Mouse (Mus musculus): ENCODE data around the gene Cd47. TPM values are rescaled to one million over a fixed set of nuclear protein-coding genes. Genes with fewer than 3 reads are reported as not detected.

Gene Cd47
- polyA plus RNA-seq, 1 experiment from 2014 or later, result 71.6 TPM

DNA sequence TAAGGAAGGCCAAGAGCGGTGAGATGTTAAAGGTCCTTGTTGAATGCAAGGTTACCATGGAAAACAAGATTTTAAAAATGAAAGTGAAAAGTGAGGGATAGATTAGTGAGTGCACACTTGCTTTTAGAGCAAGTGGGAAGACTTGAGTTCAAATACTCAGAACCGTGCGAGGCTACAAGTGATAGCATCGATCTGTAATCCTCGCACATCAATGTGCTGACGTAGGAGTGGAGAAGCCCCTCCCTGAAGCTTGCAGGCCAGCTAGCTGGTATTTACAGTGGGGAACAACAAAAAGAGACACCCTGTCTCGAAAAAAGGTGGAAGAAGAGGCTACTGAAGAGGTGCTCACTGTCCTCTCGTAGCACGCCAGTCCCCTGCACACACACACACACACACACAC is 6.7 kb upstream of the Cd47 start:
- no peak overlapping the region for H3K27ac ChIP-seq (replicated peaks)
- H3K27me3 ChIP-seq, result no peaks in the 10 kb centered on the region
- H3K4me3 ChIP-seq, result no peak overlapping the region
- ATAC-seq (ENCODE audit: low FRiP score, low read depth), result no peak
- 88% methylated on average over 9 of the region's 9 CpGs for WGBS
- no peak overlapping the region for H3K9ac ChIP-seq (replicated peaks)
- no peaks in the 10 kb centered on the region for H3K4me1 ChIP-seq
- H3K4me2 ChIP-seq (replicated peaks), result no peak overlapping the region
- no peaks in the 10 kb centered on the region for H3K9me3 ChIP-seq
- no peaks in the 10 kb centered on the region for H3K36me3 ChIP-seq

DNA sequence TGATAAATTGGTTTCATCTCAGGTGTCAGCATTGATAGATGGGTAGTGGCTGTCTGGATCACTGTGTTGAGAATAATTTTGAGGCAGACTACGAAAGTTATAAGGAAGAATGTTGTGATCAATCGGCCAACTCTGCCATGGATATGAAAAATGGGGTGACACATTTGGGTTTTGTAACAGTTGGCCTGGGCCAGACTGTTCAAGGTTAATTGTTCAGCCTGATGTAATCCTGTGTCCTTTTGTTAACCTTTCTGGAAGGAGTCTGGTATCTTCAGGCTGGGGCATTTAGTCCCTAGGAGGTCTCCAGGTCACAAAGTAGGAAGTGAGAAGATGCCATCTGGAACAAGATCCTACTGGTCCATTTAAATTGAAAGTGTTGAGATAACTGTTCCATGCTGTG is 4.1 kb upstream of the Cd47 start:
- no peak overlapping the region for H3K4me2 ChIP-seq (replicated peaks)
- no peaks in the 10 kb centered on the region for H3K9me3 ChIP-seq
- WGBS, result 90% methylated on average over 2 of the region's 2 CpGs
- no peaks in the 10 kb centered on the region for H3K4me1 ChIP-seq
- H3K9ac ChIP-seq (replicated peaks), result no peak overlapping the region
- no peak overlapping the region for H3K4me3 ChIP-seq
- no peak overlapping the region for H3K27ac ChIP-seq (replicated peaks)
- H3K27me3 ChIP-seq, result no peaks in the 10 kb centered on the region
- ATAC-seq (ENCODE audit: low FRiP score, low read depth), result no peak
- no peaks in the 10 kb centered on the region for H3K36me3 ChIP-seq

DNA sequence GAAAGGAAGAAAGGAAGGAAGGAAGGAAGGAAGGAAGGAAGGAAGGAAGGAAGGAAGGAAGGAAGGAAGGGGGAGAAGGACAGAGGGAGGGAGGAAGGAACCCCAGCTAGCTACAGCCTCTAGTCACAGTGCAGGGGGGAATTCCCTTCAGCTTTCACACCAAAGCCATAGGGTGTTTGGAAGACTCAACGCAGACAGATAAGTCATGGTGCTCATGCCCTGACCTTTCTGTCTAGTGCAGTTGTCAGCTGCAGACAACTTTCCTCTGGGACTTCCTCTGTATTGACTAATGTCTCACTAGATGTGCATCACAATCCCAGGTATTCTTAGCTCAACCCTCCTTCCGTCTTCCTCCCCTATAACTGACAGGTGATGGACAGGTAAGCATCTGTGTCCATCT is 3.4 kb upstream of the Cd47 start:
- Histone ChIP-seq H3K4me2 (replicated peaks) (no peak overlapping the region), H3K36me3 (no peaks in the 10 kb centered on the region), H3K27me3 (no peaks in the 10 kb centered on the region), H3K4me1 (no peaks in the 10 kb centered on the region), H3K9ac (replicated peaks) (no peak overlapping the region), H3K27ac (replicated peaks) (no peak overlapping the region), H3K9me3 (no peaks in the 10 kb centered on the region), H3K4me3 (no peak overlapping the region)
- ATAC-seq (ENCODE audit: low FRiP score, low read depth), result no peak
- WGBS, result 90% methylated on average over 2 of the region's 2 CpGs

DNA sequence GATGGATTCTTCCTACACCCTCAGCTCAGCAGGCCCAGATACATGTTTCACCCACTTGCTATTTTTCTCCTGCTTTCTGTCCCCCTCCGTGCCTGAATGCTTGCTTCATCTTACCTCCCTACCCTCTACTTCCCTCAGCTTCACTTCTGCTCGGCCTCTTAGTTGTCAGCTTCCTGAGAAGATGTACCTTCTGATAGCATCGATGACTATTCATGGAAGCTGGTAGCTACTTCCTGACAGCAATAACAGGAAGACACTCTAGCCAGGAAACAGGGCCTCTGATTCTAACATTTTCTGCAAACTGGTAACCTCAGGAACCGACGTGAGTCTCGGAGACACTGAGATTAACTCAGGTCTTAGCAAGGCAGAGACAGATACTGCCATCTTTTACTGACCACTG is 1.5 kb upstream of the Cd47 start:
- ATAC-seq (ENCODE audit: low FRiP score, low read depth), result no peak
- Histone ChIP-seq H3K36me3 (no peaks in the 10 kb centered on the region), H3K4me2 (replicated peaks) (no peak overlapping the region), H3K27ac (replicated peaks) (no peak overlapping the region), H3K9me3 (no peaks in the 10 kb centered on the region), H3K4me1 (peaks cover 8% of the 10 kb centered on the region), H3K27me3 (no peaks in the 10 kb centered on the region), H3K4me3 (no peak overlapping the region), H3K9ac (replicated peaks) (no peak overlapping the region)
- WGBS, result 88% methylated on average over 6 of the region's 6 CpGs

DNA sequence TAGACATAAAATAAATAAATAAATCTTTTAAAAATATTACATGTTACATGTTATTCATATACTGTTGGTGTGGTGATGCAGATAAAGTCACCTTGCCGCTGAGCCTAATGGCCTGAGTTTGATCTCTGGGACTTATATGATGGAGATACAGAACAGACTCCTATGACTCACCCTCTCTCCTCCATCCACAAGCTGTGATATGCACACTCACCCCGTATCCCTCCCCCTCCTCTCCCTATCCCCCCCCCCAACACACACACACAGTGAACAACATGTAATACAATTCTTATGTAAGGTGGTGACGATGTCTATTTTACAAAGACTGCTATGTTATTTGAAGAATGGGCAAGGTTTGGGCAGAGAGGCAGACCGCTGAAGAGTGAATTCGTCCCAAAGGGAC is 663 bp downstream of the Cd47 start:
- H3K4me1 ChIP-seq, result peaks cover 19% of the 10 kb centered on the region
- H3K9ac ChIP-seq (replicated peaks), result no peak overlapping the region
- H3K9me3 ChIP-seq, result no peaks in the 10 kb centered on the region
- no peak overlapping the region for H3K4me2 ChIP-seq (replicated peaks)
- H3K4me3 ChIP-seq, result no peak overlapping the region
- no peaks in the 10 kb centered on the region for H3K36me3 ChIP-seq
- H3K27me3 ChIP-seq, result no peaks in the 10 kb centered on the region
- 83% methylated on average over 5 of the region's 5 CpGs for WGBS
- H3K27ac ChIP-seq (replicated peaks), result no peak overlapping the region
- ATAC-seq (ENCODE audit: low FRiP score, low read depth), result no peak

DNA sequence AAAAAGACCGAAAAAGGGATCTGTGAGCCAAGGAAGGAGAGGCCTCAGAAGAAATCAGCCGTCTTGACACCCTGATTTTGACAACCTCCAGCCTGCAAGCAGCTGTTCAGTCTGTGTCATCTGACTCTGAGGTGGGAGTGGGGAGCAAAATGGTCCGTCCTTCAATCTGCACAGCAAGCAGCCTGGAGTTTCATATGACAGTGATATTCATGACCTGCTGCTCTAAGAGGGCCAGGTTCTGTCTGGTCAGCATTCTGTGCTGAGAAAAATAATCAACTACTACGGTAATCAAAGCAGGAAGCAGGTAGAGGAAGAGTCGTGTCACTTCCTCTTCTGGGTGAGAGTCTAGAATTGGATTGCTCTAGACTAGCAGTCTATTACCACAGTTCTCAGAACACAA is 1.1 kb downstream of the Cd47 start:
- ATAC-seq (ENCODE audit: low FRiP score, low read depth), result no peak
- Histone ChIP-seq H3K9ac (replicated peaks) (no peak overlapping the region), H3K4me3 (no peak overlapping the region), H3K9me3 (no peaks in the 10 kb centered on the region), H3K36me3 (no peaks in the 10 kb centered on the region), H3K4me1 (peaks cover 19% of the 10 kb centered on the region), H3K4me2 (replicated peaks) (no peak overlapping the region), H3K27ac (replicated peaks) (no peak overlapping the region), H3K27me3 (no peaks in the 10 kb centered on the region)
- 81% methylated on average over 5 of the region's 5 CpGs for whole genome bisulfite sequencing

DNA sequence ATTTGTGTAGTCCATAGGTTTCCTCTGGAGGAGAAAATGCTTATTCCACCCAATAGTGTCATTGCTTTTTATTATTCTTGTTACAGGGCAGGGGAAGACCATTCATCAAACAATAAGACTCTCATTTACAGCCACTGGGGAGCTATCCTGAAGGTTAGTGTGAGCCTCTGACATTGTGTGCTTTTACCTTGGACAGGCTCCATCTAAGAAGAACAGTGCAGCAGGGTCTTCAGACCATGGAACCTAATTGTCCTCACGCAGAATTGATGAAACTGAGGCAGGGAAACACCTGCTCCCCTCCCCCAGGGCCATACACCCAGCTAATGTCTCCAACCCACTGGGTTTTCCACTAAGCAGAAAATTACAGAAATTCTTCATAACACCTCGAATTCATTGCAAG is 2.7 kb downstream of the Cd47 start:
- Histone ChIP-seq H3K9ac (replicated peaks) (no peak overlapping the region), H3K4me2 (replicated peaks) (no peak overlapping the region), H3K36me3 (no peaks in the 10 kb centered on the region), H3K4me1 (peaks cover 19% of the 10 kb centered on the region), H3K27me3 (no peaks in the 10 kb centered on the region), H3K9me3 (no peaks in the 10 kb centered on the region), H3K27ac (replicated peaks) (no peak overlapping the region), H3K4me3 (no peak overlapping the region)
- ATAC-seq (ENCODE audit: low FRiP score, low read depth), result no peak
- 58% methylated on average over 2 of the region's 2 CpGs for WGBS

DNA sequence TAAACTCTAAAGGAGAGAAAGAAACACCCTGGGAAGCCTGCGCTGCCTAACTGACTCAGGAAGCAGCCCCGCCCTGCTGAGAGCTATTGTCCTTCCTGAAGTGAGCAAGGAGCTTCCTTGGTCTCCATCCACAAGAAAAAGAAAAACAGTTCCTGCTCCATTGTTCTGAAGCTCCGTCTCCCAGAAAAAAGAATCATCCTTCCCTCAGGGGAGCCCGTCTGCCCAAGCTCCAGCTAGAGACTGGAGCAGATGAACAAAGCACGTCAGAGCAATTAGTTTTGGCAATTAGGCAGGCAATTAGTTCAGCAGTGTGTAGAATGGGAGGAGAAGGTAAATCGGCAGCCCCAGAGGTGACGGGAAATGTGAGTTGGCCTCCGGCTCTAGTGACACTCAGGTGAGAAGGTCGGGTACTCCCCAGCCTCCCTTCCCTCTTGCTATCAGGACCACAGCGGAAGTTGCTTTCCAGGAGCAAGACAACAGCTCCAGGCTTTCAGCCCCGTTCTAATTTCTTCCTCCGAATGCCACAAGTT is 3.7 kb downstream of the Cd47 start:
- H3K4me1 ChIP-seq, result peaks cover 19% of the 10 kb centered on the region
- H3K4me2 ChIP-seq (replicated peaks), result peak overlapping the region; percentile 58
- WGBS, result under 1% methylated on average over 12 of the region's 12 CpGs
- H3K36me3 ChIP-seq, result no peaks in the 10 kb centered on the region
- no peaks in the 10 kb centered on the region for H3K27me3 ChIP-seq
- 0 out of 2 replicates have a peak overlapping the region, but pooled peaks have one; percentile 24 for H3K9ac ChIP-seq (replicated peaks)
- H3K27ac ChIP-seq (replicated peaks), result 0 out of 2 replicates have a peak overlapping the region, but pooled peaks have one; percentile 35
- H3K4me3 ChIP-seq, result peak overlapping the region; percentile 19
- no peaks in the 10 kb centered on the region for H3K9me3 ChIP-seq
- peak; percentile 73 for ATAC-seq (ENCODE audit: low FRiP score, low read depth)

DNA sequence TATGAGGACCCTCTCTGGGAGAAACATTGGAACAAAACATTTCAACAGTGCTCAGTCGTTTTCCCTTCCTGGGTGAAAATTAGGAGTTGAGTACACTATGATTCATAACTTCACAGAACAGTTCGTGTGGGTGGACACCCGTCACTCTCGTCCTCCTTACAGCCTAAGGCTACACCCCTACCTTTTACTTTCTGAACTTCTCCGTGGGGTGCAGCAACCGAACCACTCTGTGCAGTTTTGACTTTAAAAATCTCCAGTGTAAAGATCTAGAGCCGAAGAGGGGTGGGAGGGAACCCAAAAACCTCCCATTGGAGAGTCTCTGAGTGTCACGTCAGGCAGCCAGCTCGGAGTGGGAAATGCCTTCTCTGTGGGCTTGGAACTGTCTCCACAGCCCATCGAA is 6.6 kb downstream of the Cd47 start:
- Histone ChIP-seq H3K27me3 (no peaks in the 10 kb centered on the region), H3K9ac (replicated peaks) (no peak overlapping the region), H3K4me3 (no peak overlapping the region), H3K4me2 (replicated peaks) (no peak overlapping the region), H3K9me3 (no peaks in the 10 kb centered on the region), H3K4me1 (peaks cover 19% of the 10 kb centered on the region), H3K36me3 (no peaks in the 10 kb centered on the region), H3K27ac (replicated peaks) (no peak overlapping the region)
- no peak for ATAC-seq (ENCODE audit: low FRiP score, low read depth)
- 89% methylated on average over 10 of the region's 10 CpGs for WGBS

DNA sequence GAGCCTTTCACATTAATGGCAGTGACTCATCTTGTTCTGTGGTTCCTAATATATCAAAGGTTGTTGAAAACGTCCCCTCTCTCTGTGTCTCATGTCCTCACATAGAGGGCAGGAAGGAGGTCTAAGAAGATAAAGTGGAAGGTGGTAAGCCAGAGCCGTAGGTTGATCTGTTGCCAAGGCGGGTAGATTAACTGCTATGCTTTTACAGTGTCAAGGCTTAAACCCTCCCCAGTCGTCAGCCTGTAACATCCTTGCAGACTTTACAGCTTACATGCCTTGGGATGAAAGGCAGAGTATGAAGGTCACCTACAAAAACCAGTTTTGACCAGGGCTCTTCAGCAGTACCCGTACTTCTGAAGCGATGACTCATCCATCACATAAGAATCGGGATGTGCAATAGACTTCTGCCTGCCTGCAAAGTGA is 7.1 kb downstream of the Cd47 start:
- Histone ChIP-seq H3K4me3 (no peak overlapping the region), H3K27ac (replicated peaks) (no peak overlapping the region), H3K27me3 (no peaks in the 10 kb centered on the region), H3K4me2 (replicated peaks) (no peak overlapping the region), H3K9ac (replicated peaks) (no peak overlapping the region), H3K4me1 (peaks cover 19% of the 10 kb centered on the region), H3K36me3 (no peaks in the 10 kb centered on the region), H3K9me3 (no peaks in the 10 kb centered on the region)
- WGBS, result 84% methylated on average over 7 of the region's 7 CpGs
- no peak for ATAC-seq (ENCODE audit: low FRiP score, low read depth)

DNA sequence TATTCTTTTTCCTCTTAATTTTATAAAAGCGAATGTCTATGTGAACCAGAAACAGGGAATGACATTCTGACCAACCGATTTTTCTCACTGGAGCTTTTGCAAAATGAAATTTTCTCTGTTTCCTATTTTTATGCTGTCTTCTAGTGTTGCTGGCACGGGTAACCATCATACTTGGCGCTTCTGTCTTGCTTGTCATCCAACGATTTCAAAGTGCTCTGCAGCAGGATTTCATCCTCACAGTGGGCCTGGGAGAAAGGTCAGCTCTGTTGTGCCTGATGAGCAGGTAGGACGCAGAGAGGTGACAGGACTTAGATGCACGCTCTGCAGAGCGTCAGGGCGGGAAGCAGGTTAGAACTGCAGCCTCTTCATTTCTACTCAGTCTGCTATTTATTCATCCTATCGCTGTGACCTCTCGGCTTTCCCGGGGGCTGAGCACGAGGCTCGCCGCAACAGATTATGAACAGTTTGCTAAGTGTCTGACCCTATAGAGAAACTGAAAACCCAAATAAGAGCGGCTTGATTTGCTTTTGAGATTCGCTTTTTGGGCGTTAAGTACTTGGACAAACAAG is 7.6 kb downstream of the Cd47 start:
- Histone ChIP-seq H3K9me3 (no peaks in the 10 kb centered on the region), H3K27me3 (no peaks in the 10 kb centered on the region), H3K36me3 (no peaks in the 10 kb centered on the region), H3K9ac (replicated peaks) (no peak overlapping the region), H3K4me2 (replicated peaks) (no peak overlapping the region), H3K4me1 (peaks cover 18% of the 10 kb centered on the region), H3K4me3 (no peak overlapping the region), H3K27ac (replicated peaks) (no peak overlapping the region)
- ATAC-seq (ENCODE audit: low FRiP score, low read depth), result no peak
- WGBS, result 78% methylated on average over 18 of the region's 18 CpGs

DNA sequence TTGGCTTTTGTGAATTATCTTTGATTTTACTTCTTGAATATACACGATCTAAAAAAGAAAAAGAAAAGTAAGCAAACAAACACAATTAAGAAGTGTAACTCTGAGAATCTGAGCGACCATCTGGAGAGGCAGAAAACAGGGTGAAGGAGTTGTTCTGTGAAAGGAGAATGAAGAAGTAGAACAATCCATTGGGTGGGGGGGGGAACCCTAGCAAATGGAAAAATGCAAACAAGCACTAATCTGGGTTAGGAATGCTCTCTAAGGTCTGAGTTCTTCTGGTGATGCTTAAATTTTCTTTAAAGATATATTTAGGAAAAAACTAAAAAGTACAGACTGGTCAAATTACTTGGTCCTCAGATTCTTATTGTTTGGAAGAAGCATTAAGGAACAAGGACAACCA is 11.6 kb downstream of the Cd47 start:
- 77% methylated on average over 2 of the region's 2 CpGs for WGBS

More for the DNA sequence above, 11.6 kb downstream of the Cd47 start:
- H3K4me3 ChIP-seq, result no peak overlapping the region
- no peak for ATAC-seq (ENCODE audit: low FRiP score, low read depth)
- H3K27me3 ChIP-seq, result no peaks in the 10 kb centered on the region
- H3K9ac ChIP-seq (replicated peaks), result no peak overlapping the region
- H3K4me2 ChIP-seq (replicated peaks), result no peak overlapping the region
- H3K27ac ChIP-seq (replicated peaks), result no peak overlapping the region
- H3K4me1 ChIP-seq, result no peaks in the 10 kb centered on the region
- H3K36me3 ChIP-seq, result no peaks in the 10 kb centered on the region
- H3K9me3 ChIP-seq, result no peaks in the 10 kb centered on the region

All from midbrain, embryonic 12.5 days (tissue).